Mouse (Mus musculus) retina, postnatal 7 days (tissue): ENCODE data around the gene Adcy5.

Source experiments
- DNase-seq: peaks from one replicate; pipeline ENCODE4 v3.0.0-alpha.2; 2012; ENCODE audit warnings: low read depth, low spot score

Gene Adcy5

GRCm38 (mm10) chr16:35154641-35155390, at the start of gene Adcy5:
Adcy5 (plus strand) TSS chr16:35154877.
- DNase-seq, result no peak

GRCm38 (mm10) chr16:35107985-35108384, 46.7 kb upstream of the Adcy5 start:
- DNase-seq, result no peak

- DNase-seq, result no peak
These were observed 45.5 kb upstream of the Adcy5 start for GRCm38 (mm10) chr16:35109156-35109555.

- DNase-seq, result no peak
These were observed 44.9 kb upstream of the Adcy5 start for GRCm38 (mm10) chr16:35109656-35110291.

GRCm38 (mm10) chr16:35110410-35111142, 44.1 kb upstream of the Adcy5 start:
- peak; percentile 75 for DNase-seq

- no peak for DNase-seq
These were observed 43.5 kb upstream of the Adcy5 start for GRCm38 (mm10) chr16:35111143-35111620.

- no peak for DNase-seq
These were observed 41.2 kb upstream of the Adcy5 start for GRCm38 (mm10) chr16:35113496-35113895.

- no peak for DNase-seq
These were observed 38.2 kb upstream of the Adcy5 start for GRCm38 (mm10) chr16:35116328-35116956.

GRCm38 (mm10) chr16:35117436-35117835, 37.2 kb upstream of the Adcy5 start:
- DNase-seq, result no peak

GRCm38 (mm10) chr16:35120603-35121002, 34.1 kb upstream of the Adcy5 start:
- no peak for DNase-seq

GRCm38 (mm10) chr16:35127270-35127669, 27.4 kb upstream of the Adcy5 start:
- no peak for DNase-seq

- no peak for DNase-seq
These were observed 24.5 kb upstream of the Adcy5 start for GRCm38 (mm10) chr16:35130172-35130571.

GRCm38 (mm10) chr16:35139416-35139815, 15.3 kb upstream of the Adcy5 start:
- DNase-seq, result no peak

GRCm38 (mm10) chr16:35139873-35140619, 14.6 kb upstream of the Adcy5 start:
- DNase-seq, result no peak

GRCm38 (mm10) chr16:35140620-35140975, 14.1 kb upstream of the Adcy5 start:
- DNase-seq, result no peak

GRCm38 (mm10) chr16:35141839-35142238, 12.8 kb upstream of the Adcy5 start:
- DNase-seq, result no peak

GRCm38 (mm10) chr16:35146153-35146552, 8.5 kb upstream of the Adcy5 start:
- DNase-seq, result no peak

GRCm38 (mm10) chr16:35153146-35153755, 1.4 kb upstream of the Adcy5 start:
- DNase-seq, result no peak

- no peak for DNase-seq
These were observed 434 bp upstream of the Adcy5 start for GRCm38 (mm10) chr16:35154245-35154640.

GRCm38 (mm10) chr16:35155391-35156305, 971 bp downstream of the Adcy5 start:
- DNase-seq, result no peak
